Mouse (Mus musculus): ENCODE results near the gene Ms4a8a.

DNA sequence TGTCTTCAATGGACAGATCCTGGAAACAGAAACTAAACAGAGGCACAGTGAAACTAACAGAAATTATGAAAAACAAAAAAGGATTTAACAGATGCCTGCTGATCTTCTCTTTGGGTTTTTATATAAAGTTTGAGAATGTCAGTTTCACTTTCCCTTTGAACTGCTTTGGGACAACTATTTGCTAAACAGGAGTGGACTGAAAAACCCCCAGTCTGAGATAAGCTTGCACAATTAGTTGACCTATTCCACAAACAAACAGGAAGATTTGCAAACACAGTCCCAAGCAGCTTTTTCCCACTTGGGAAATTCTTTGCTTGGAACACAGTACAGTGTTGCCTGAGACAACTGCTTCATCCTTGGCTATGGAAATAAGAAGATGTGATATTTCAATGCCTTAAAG is 43.3 kb downstream of the Ms4a8a start:
- TF ChIP-seq CTCF (IDR thresholded peaks at IDR 0.05; ENCODE audit: borderline replicate concordance, extremely low read depth, insufficient read depth, insufficient read length) (no peak), POLR2A (IDR thresholded peaks at IDR 0.05; ENCODE audit: borderline replicate concordance, extremely low read depth, insufficient read depth, insufficient read length, poor library complexity, severe bottlenecking) (no peak)

All from brain, embryonic 14.5 days (tissue).